Comparison of ENCODE assay signal across 8 mouse cellular contexts in the genomic region with DNA sequence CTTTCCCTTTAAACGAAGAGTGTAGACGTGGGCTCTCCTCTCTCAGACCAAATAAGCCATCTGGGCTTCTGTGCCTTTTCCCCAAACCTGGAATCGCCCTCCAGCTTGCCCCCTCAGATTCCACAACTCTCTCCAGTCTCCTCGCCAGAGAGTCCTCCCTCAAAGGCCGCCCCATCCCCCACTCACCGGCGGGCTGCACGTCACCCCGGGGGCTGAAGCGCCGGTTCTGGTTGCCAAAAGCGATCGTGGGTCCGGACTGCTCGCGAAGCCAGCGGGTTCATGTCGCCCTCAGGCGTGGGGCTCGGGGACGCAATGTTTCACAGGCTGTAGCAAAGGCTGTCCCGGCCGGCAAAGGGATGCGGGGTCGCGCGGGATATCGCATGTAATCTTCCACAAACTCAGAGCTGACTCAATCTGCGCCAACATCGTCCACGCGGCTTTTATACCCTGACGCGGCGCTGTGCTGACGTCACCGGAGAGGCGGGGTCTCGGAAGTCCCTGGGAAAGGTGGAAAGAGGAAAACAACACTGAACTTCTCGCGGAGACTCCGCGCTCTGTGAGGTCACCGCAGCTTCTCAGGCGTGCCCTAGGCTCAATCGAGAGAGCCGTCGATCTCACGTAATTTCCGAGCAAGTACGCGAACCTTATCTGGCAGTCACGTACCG. TPM values are rescaled to one million over a fixed set of nuclear protein-coding genes. Genes with fewer than 3 reads are reported as not detected.
DNase-seq lines count a peak whose midpoint lies in the region; ATAC-seq lines count a peak whose summit lies in the region.

A gene (minus strand): TSS at position 460 of the 665 bp plus-strand sequence.
A gene (plus strand): TSS at position 522 of the 665 bp plus-strand sequence.

- peak; percentile 75 for ATAC-seq in heart, embryonic 14.5 days (ENCODE audit: insufficient number of reproducible peaks, insufficient read depth, low FRiP score, low read depth)
- peak; percentile 68 for ATAC-seq in liver, embryonic 13.5 days (ENCODE audit: low read depth)
- ATAC-seq in stomach, embryonic 16.5 days (ENCODE audit: insufficient read depth, low FRiP score) = peak; percentile 89

- H3K9ac ChIP-seq in heart, embryonic 14.5 days (ENCODE audit: low read length) = peak within 1 kb of the TSS; percentile 94
- H3K9ac ChIP-seq in liver, embryonic 13.5 days = peak within 1 kb of the TSS; percentile 100
- H3K9ac ChIP-seq in stomach, embryonic 16.5 days (ENCODE audit: low read length) = peak within 1 kb of the TSS; percentile 95

- peak within 1 kb of the TSS; percentile 90 for H3K27ac ChIP-seq in brown adipose tissue, adult 24 weeks (replicated peaks; ENCODE audit: low read depth, low read length)
- H3K27ac ChIP-seq in heart, embryonic 14.5 days (replicated peaks in 1 of 2; ENCODE audit: control insufficient read depth in 1 of 2, insufficient read depth in 1 of 2, low read depth in 2 of 2, low read length in 2 of 2) = peak within 1 kb of the TSS; percentile 87 to 98
- H3K27ac ChIP-seq in liver, embryonic 13.5 days = peak within 1 kb of the TSS; percentile 99
- H3K27ac ChIP-seq in stomach, embryonic 16.5 days (ENCODE audit: low read length) = peak within 1 kb of the TSS; percentile 94

- no peaks in the 10 kb centered on the region for H3K27me3 ChIP-seq in heart, embryonic 14.5 days (ENCODE audit: control insufficient read depth, insufficient read depth, low read length)
- H3K27me3 ChIP-seq in liver, embryonic 13.5 days = no peaks in the 10 kb centered on the region
- no peaks in the 10 kb centered on the region for H3K27me3 ChIP-seq in stomach, embryonic 16.5 days (ENCODE audit: control insufficient read depth, insufficient read depth, low read length)

- H3K4me3 ChIP-seq in brown adipose tissue, adult 24 weeks (ENCODE audit: insufficient read depth, low read depth, low read length) = peak within 1 kb of the TSS; percentile 74
- peak within 1 kb of the TSS; percentile 65 to 77 for H3K4me3 ChIP-seq in heart, embryonic 14.5 days (ENCODE audit: control insufficient read depth in 1 of 2, insufficient read depth in 1 of 2, low read depth in 1 of 2, low read length in 2 of 2)
- H3K4me3 ChIP-seq in liver, embryonic 13.5 days (replicated peaks) = peak within 1 kb of the TSS; percentile 99
- H3K4me3 ChIP-seq in stomach, embryonic 16.5 days (replicated peaks; ENCODE audit: low read length) = peak within 1 kb of the TSS; percentile 85

- WGBS in heart, embryonic 14.5 days = under 1% methylated on average over 54 of the region's 54 CpGs
- WGBS in liver, embryonic 13.5 days (ENCODE audit: insufficient replicate concordance) = under 1% methylated on average over 54 of the region's 54 CpGs
- WGBS in stomach, embryonic 16.5 days = under 1% methylated on average over 54 of the region's 54 CpGs

- peaks cover 12% of the 10 kb centered on the region; the same call in 1 of the 2 replicates for H3K4me1 ChIP-seq in brown adipose tissue, adult 24 weeks (ENCODE audit: control insufficient read depth, insufficient read depth, insufficient read length, low read length)
- H3K4me1 ChIP-seq in heart, embryonic 14.5 days (ENCODE audit: control insufficient read depth in 2 of 2, insufficient read depth in 2 of 2, low read length in 2 of 2) = peaks cover 29 to 46% of the 10 kb centered on the region in 2 experiments
- peaks cover 66% of the 10 kb centered on the region for H3K4me1 ChIP-seq in liver, embryonic 13.5 days (replicated peaks)
- H3K4me1 ChIP-seq in stomach, embryonic 16.5 days (ENCODE audit: control insufficient read depth, insufficient read depth, low read length) = peaks cover 46% of the 10 kb centered on the region

- peak within 1 kb of the TSS; percentile 82 for H3K4me2 ChIP-seq in heart, embryonic 14.5 days (ENCODE audit: low read length)
- peak within 1 kb of the TSS; percentile 80 for H3K4me2 ChIP-seq in liver, embryonic 13.5 days
- H3K4me2 ChIP-seq in stomach, embryonic 16.5 days (ENCODE audit: low read depth, low read length) = peak within 1 kb of the TSS; percentile 95

- H3K9me3 ChIP-seq in heart, embryonic 14.5 days (ENCODE audit: control insufficient read depth, low read length) = no peaks in the 10 kb centered on the region
- no peaks in the 10 kb centered on the region for H3K9me3 ChIP-seq in liver, embryonic 13.5 days (replicated peaks)
- H3K9me3 ChIP-seq in stomach, embryonic 16.5 days (replicated peaks; ENCODE audit: control insufficient read depth, low read length) = no peaks in the 10 kb centered on the region

- peak; percentile 98 for DNase-seq in CD4-positive, CD25-positive, alpha-beta regulatory T cell, adult 2 months (ENCODE audit: low read depth, low spot score)
- DNase-seq in fibroblast of lung, adult 2 months (ENCODE audit: low read depth) = peak; percentile 97
- DNase-seq in kidney, postnatal 14 days = peak; percentile 96
- peak; percentile 94 for DNase-seq in liver, embryonic 13.5 days
- DNase-seq in neural tube, embryonic 10.5 days (ENCODE audit: extremely low spot score, low spot score) = peak; percentile 98

- peaks cover 22% of the 10 kb centered on the region for H3K36me3 ChIP-seq in heart, embryonic 14.5 days (ENCODE audit: control insufficient read depth, insufficient read depth, low read length)
- peaks cover 35% of the 10 kb centered on the region for H3K36me3 ChIP-seq in liver, embryonic 13.5 days
- 0 out of 2 replicates have a peak, but pooled peaks cover 11% of the 10 kb centered on the region for H3K36me3 ChIP-seq in stomach, embryonic 16.5 days (ENCODE audit: control insufficient read depth, insufficient read depth, low read length)

RNA-seq across cellular contexts. Expression of the first gene that starts in this region (rescaled TPM):
- 12.6 and 24.6 TPM in 2 replicates for polyA plus RNA-seq in brown adipose tissue, adult 24 weeks (2012; ENCODE audit: insufficient read depth, insufficient read length, missing spikeins)
- polyA plus RNA-seq in heart, embryonic 14.5 days (2014; fragmentation: Nextera tagmentation; extraction: Ambion mirVana) = 20.5 and 23.3 TPM in 2 replicates
- polyA plus RNA-seq in liver, embryonic 13.5 days (2015; fragmentation: Nextera tagmentation; extraction: Ambion mirVana) = 180 and 197 TPM in 2 replicates
- polyA plus RNA-seq in stomach, embryonic 16.5 days (2015; fragmentation: Nextera tagmentation; extraction: Ambion mirVana) = 25.5 and 31.2 TPM in 2 replicates

RNA-seq across cellular contexts. Expression of the second gene that starts in this region (rescaled TPM):
- 1.9 and 3.3 TPM in 2 replicates for polyA plus RNA-seq in brown adipose tissue, adult 24 weeks (2012; ENCODE audit: insufficient read depth, insufficient read length, missing spikeins)
- polyA plus RNA-seq in heart, embryonic 14.5 days (2014; fragmentation: Nextera tagmentation; extraction: Ambion mirVana) = 0.80 and 1.2 TPM in 2 replicates
- polyA plus RNA-seq in liver, embryonic 13.5 days (2015; fragmentation: Nextera tagmentation; extraction: Ambion mirVana) = 0.43 and 0.52 TPM in 2 replicates
- 2.7 and 3.9 TPM in 2 replicates for polyA plus RNA-seq in stomach, embryonic 16.5 days (2015; fragmentation: Nextera tagmentation; extraction: Ambion mirVana)

Comparison
In these comparisons a context has a peak if more than half of its experiments do, and no peak if none do; other contexts are left out.
1. Peak in every context shown above with its lines: DNase-seq, ATAC-seq, H3K4me3 ChIP-seq and H3K27ac ChIP-seq.